Mouse (Mus musculus) thymus, adult 2 months (tissue): ENCODE measurements at regions not wholly inside any gene's neighbourhood (a gene's known extent, or its start where the extent isn't known, plus 50 kb on each side); places are given as distances from the start of the nearest gene placed in this dataset.

Source experiments
- DNase-seq: peaks from one replicate; pipeline ENCODE4 v3.0.0; 2021
- H3K27ac ChIP-seq: fragments of 200-500 bp; 2 replicates; pipeline ENCODE4 v1.5.1; 2012; ENCODE audit warnings: low read length, control low read depth; ENCODE audit not compliant: control insufficient read depth, insufficient read depth
- H3K27me3 ChIP-seq: fragments of 200-500 bp; 2 replicates; pipeline ENCODE4 v1.6.1; 2012; ENCODE audit warnings: mild to moderate bottlenecking, low read length, moderate library complexity, mixed read lengths; ENCODE audit not compliant: control insufficient read depth, insufficient read depth
- H3K36me3 ChIP-seq: fragments of 200-500 bp; 2 replicates; pipeline ENCODE4 v1.6.1; 2012; ENCODE audit warnings: mild to moderate bottlenecking, low read length, moderate library complexity; ENCODE audit not compliant: control insufficient read depth, insufficient read depth
- H3K4me1 ChIP-seq: fragments of 200-500 bp; replicated peaks from 2 replicates; pipeline ENCODE4 v1.6.1; 2012; ENCODE audit warnings: low read length; ENCODE audit not compliant: control insufficient read depth, insufficient read depth
- H3K4me3 ChIP-seq: fragments of 200-500 bp; 2 replicates; pipeline ENCODE4 v1.5.1; 2012; ENCODE audit warnings: mild to moderate bottlenecking, low read length, control low read depth, moderate library complexity; ENCODE audit not compliant: control insufficient read depth, insufficient read depth
- CTCF ChIP-seq: fragments of 200-500 bp; IDR thresholded peaks from 2 replicates; pipeline ENCODE4 v1.5.1; 2012; ENCODE audit warnings: mild to moderate bottlenecking, control low read depth, low read length, moderate library complexity, borderline replicate concordance; ENCODE audit not compliant: control insufficient read depth, poor library complexity, insufficient read depth; ENCODE audit errors: extremely low read depth
- POLR2A ChIP-seq: fragments of 200-500 bp; IDR thresholded peaks from 2 replicates; pipeline ENCODE4 v1.6.1; 2012; ENCODE audit warnings: mild to moderate bottlenecking, low read length, control low read depth, moderate library complexity; ENCODE audit not compliant: control insufficient read depth, poor library complexity, insufficient read depth; ENCODE audit errors: extremely low read depth
- WGBS: fragments of 180-500 bp; shearing (Covaris S2); methylation state at CpG from one replicate; pipeline ENCODE4 v1.1.7; 2018; 5-methylcytosine and 5-hydroxymethylcytosine counted together

DNA sequence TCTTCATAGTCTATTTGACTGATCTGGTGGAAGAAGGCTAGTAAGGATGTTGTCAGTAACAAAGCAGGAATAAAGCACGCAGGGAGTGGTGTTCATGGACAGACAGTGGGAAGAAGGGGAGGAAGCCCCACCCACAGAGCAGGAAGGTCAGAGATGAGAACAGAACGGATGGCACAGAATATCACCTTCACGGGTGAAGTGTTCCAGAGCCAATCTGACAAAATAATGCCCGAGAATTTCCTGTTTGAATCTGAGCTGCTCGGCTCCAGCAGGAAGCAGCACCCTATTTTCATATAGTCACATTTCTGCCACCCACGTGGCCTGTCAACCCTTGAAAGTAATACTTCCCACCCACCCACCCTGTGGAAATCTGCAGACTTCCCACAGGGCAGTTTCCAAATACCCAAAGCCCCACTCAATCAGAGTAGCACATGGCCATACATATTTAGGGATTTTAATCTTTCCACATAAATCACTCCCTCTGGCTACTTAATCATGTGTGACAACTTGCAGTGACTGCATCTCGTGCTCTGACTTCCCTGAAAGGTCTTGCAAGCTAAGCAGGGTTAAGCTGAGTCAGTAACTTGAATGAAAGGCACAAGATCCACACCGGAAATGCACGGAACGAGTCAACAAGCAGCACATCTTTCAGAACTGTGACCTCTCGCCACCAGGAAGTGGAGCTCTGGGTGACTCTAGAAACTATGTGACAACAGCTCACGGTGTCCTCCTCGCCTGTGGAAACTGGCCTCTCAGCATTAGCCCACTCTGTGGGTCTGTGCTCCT is 158.0 kb upstream of the Creb1 start:
- H3K36me3 ChIP-seq = no peaks in the 10 kb centered on the region
- H3K4me3 ChIP-seq = no peak overlapping the region
- 71% methylated on average over 13 of the region's 13 CpGs for WGBS
- no peaks in the 10 kb centered on the region for H3K27me3 ChIP-seq
- H3K4me1 ChIP-seq = no peaks in the 10 kb centered on the region
- H3K27ac ChIP-seq = no peak overlapping the region
- TF ChIP-seq POLR2A (no peak), CTCF (no peak)
- no peak for DNase-seq

DNA sequence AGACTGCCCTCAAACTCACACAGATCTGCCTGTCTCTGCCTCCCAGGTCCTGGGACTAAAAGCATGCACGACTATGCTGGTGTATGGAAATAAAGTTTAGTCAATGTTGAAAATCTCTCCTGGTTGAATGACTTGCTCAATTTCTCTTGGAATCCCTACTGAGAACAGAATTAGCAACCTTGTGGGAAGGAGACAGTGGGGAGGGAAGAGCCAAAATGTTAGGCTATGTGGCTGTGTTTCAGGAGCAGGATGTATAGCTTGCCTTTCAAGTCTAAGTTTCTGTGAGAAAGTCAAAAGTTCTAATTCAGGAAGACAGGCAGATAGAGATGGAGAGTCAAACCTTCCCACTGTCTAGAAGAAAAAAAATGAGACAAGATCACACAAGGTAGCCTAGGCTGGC is 168.3 kb upstream of the Creb1 start:
- WGBS = 95% methylated on average over 1 of the region's 1 CpGs
- TF ChIP-seq POLR2A (no peak), CTCF (no peak)

DNA sequence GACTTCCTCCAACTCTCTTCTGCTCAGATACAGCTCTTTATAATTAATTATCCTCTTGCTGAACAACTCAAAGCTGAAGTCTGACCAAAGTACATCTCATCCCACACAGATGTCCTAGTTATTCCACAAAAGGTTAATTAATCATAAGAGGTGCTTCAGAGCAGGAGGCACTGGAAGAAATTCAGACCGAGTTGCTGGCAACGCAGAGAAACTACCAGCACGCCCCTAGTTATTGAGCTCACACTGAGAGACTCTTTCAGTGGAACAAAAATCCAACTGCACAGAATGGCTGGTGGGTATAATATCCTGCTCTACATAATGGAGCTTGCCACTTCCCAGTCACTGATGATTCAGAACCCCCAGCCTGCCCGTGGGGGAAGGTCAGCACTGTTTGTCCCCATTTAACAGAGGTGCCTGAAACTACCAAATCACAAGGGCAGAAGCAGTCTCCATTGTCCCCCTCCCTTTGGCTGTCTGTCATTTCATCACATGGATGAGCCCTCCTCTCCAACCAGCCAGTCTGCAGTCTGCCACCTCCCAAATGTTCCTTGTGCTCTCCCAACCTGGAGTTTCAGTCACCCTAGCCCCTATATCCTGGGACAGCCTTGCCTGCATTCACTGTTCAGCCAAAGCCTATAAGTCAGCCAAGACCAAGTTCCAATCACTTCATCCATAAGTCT is 170.3 kb upstream of the Creb1 start:
- Histone ChIP-seq H3K27ac (no peak overlapping the region), H3K27me3 (no peaks in the 10 kb centered on the region), H3K36me3 (no peaks in the 10 kb centered on the region), H3K4me3 (no peak overlapping the region), H3K4me1 (no peaks in the 10 kb centered on the region)
- 91% methylated on average over 4 of the region's 4 CpGs for WGBS
- no peak for DNase-seq
- no peak for TF ChIP-seq POLR2A
- TF ChIP-seq CTCF = no peak

More for the DNA sequence above, 168.3 kb upstream of the Creb1 start:
- DNase-seq = no peak
- no peak overlapping the region for H3K4me3 ChIP-seq
- H3K36me3 ChIP-seq = no peaks in the 10 kb centered on the region
- no peaks in the 10 kb centered on the region for H3K4me1 ChIP-seq
- H3K27me3 ChIP-seq = no peaks in the 10 kb centered on the region
- H3K27ac ChIP-seq = no peak overlapping the region

DNA sequence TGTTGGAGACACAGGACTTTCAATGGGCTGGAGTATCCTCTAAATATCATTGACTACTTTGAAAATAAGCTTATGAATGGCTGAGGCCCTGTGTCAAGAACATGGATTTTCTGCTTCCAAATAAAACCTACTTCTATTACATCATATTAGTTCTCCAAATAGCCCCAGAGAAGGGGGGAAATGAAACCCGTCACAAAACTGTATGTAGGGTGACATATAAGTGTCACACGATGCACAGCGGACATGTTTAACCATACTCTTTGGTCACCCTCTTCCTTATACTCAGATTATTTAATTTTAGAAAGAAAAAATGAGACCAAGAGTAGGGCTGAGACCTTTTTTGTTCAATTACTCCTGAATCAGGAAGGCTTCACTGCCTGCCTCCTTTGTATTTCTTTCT is 189.2 kb upstream of the Creb1 start:
- no peak for TF ChIP-seq CTCF
- no peak for TF ChIP-seq POLR2A
- WGBS = 87% methylated on average over 3 of the region's 3 CpGs
- H3K4me3 ChIP-seq = no peak overlapping the region
- no peak overlapping the region for H3K27ac ChIP-seq
- DNase-seq = no peak
- no peaks in the 10 kb centered on the region for H3K36me3 ChIP-seq
- H3K4me1 ChIP-seq = peaks cover 3% of the 10 kb centered on the region
- no peaks in the 10 kb centered on the region for H3K27me3 ChIP-seq

DNA sequence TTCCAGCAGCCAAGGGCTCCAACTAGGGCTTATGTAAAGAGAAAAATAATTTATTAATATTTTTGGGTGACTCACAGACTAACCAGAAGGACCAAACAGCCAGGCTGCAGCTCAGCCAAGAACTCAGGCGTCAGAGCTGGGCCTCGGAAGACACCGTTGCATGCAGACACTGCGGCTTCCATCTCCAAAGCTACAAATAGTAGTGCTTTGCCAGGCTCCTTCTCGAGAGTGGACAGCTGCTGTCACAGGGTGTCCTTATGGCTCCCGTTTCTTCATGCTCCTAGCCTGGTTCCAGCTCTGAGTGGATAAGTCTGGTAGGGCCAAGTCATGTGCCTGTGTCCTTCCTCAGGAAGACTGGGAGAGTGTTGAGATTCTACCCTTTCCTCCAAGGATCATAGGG is 190.8 kb upstream of the Creb1 start:
- no peak for TF ChIP-seq POLR2A
- no peak for TF ChIP-seq CTCF
- Histone ChIP-seq H3K4me3 (no peak overlapping the region), H3K27me3 (no peaks in the 10 kb centered on the region), H3K4me1 (peaks cover 5% of the 10 kb centered on the region), H3K27ac (no peak overlapping the region), H3K36me3 (no peaks in the 10 kb centered on the region)
- no peak for DNase-seq
- 94% methylated on average over 6 of the region's 6 CpGs for WGBS

DNA sequence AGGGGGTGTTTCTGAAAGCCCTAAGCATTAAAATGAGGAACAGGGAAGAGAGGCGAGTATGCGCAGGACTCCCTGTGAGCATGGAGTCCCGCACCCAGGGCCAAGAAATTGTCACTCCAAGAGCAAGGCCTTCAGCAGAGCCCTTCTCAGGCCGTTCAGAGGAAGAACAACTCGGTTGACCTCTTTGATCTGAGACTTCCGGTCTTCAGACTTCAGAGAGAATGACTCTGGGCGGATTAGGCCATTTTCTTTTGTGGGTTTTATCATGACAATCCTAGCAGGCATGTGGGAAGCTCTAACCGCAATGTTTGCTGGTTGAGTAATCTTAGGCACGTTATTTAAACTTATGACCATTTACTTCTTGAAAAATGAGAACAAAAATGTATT is 193.9 kb upstream of the Creb1 start:
- Histone ChIP-seq H3K27ac (no peak overlapping the region), H3K4me1 (peaks cover 5% of the 10 kb centered on the region), H3K4me3 (no peak overlapping the region), H3K36me3 (no peaks in the 10 kb centered on the region), H3K27me3 (no peaks in the 10 kb centered on the region)
- no peak for TF ChIP-seq CTCF
- DNase-seq = no peak
- WGBS = 30% methylated on average over 9 of the region's 9 CpGs
